Mouse (Mus musculus) kidney, embryonic 16.5 days (tissue): ENCODE data around the gene Cdk20. TPM values are rescaled to one million over a fixed set of nuclear protein-coding genes. Genes with fewer than 3 reads are reported as not detected.

Source experiments
- ATAC-seq: fragments of 200-750 bp; cut with Nextera tagmentation; 2 replicates; pipeline ENCODE4 v1.8.0; 2017; ENCODE audit warnings: moderate TSS enrichment; ENCODE audit not compliant: low FRiP score, low TSS enrichment
- H3K27ac ChIP-seq: fragments of 300-500 bp; sonication (generic); 2 replicates; pipeline ENCODE4 v1.5.1; 2014; ENCODE audit warnings: low read length
- H3K27me3 ChIP-seq: fragments of 300-500 bp; sonication (generic); 2 replicates; pipeline ENCODE4 v1.6.1; 2014; ENCODE audit warnings: low read length, control low read depth, mixed read lengths; ENCODE audit not compliant: insufficient read depth
- H3K36me3 ChIP-seq: fragments of 300-500 bp; sonication (generic); 2 replicates; pipeline ENCODE4 v1.6.1; 2014; ENCODE audit warnings: low read length, control low read depth, mixed read lengths; ENCODE audit not compliant: insufficient read depth
- H3K4me1 ChIP-seq: fragments of 300-500 bp; sonication (generic); 2 replicates; pipeline ENCODE4 v1.6.1; 2014; ENCODE audit warnings: low read length, control low read depth, mixed read lengths; ENCODE audit not compliant: insufficient read depth
- H3K4me2 ChIP-seq: fragments of 300-500 bp; sonication (generic); replicated peaks from 2 replicates; pipeline ENCODE4 v1.6.1; 2014; ENCODE audit warnings: low read depth, low read length
- H3K4me3 ChIP-seq: fragments of 300-500 bp; sonication (generic); 2 replicates; pipeline ENCODE4 v1.5.1; 2014; ENCODE audit warnings: mild to moderate bottlenecking, low read length
- H3K9ac ChIP-seq: fragments of 300-500 bp; sonication (generic); replicated peaks from 2 replicates; pipeline ENCODE4 v1.6.1; 2014; ENCODE audit warnings: low read length
- H3K9me3 ChIP-seq: fragments of 300-500 bp; sonication (generic); 2 replicates; pipeline ENCODE4 v1.6.1; 2016; ENCODE audit warnings: low read length, control low read depth
- WGBS: fragments of 180-500 bp; shearing (Covaris S2); extraction: QIAGEN DNeasy Blood & Tissue Kit; methylation state at CpG from one replicate; pipeline ENCODE4 v1.1.7; 2014; 5-methylcytosine and 5-hydroxymethylcytosine counted together
- polyA plus RNA-seq: library from polyadenylated mRNA; unstranded; fragments of >200 nt; fragmentation: Nextera tagmentation; extraction: Ambion mirVana; gene quantifications from 2 replicates; pipeline ENCODE4 v1.2.1, GENCODE M21; 2015

Cdk20 gene
- polyA plus RNA-seq, 1 experiment from 2014 or later: 12.8 TPM

DNA sequence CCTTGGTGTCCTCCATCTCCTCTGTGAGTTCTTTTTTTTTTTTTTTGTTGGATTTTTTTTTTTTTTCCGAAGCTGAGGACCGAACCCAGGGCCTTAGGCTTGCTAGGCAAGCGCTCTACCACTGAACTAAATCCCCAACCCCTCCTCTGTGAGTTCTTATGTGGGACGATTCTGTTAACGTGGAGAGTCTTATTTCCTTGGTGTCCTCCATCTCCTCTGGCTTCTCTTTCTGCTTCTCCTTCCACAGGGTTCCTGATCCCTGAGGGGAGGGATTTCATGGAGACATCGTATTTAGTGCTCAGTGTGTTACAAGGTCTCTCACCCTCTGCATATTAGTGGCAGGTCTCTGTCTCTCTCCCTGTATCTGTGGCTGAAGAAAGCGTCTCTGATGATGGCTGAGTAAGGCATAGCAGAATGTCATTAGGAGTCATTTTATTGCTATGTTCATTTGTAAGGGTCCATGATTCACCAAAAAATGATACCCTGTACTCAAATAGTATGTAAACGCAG is 29.1 kb upstream of the Cdk20 start:
- Histone ChIP-seq H3K4me1 (peaks cover 16% of the 10 kb centered on the region), H3K9ac (no peak overlapping the region), H3K27ac (no peak overlapping the region), H3K36me3 (no peaks in the 10 kb centered on the region), H3K9me3 (no peaks in the 10 kb centered on the region), H3K4me3 (no peak overlapping the region), H3K27me3 (no peaks in the 10 kb centered on the region), H3K4me2 (no peak overlapping the region)
- 88% methylated on average over 8 of the region's 8 CpGs for WGBS
- ATAC-seq: no peak

DNA sequence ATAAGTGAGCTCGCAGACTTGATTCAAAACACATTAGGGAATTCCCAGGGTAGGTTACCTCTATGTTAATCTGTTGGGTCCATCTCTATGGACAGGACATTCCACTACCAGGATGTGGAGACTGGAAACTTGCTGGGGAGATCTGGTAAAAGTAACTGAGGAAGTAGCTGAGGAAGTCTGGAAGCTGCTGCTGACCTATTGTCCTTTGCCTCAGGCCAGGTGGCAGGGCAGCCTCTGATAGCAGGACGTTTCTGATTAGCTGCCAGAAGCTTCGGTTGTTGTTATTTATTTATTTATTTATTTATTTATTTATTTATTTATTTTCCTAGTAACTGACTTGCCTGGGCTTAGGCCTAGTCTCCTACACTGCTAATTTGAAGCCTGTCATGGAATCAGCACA is 28.6 kb upstream of the Cdk20 start:
- Histone ChIP-seq H3K27me3 (no peaks in the 10 kb centered on the region), H3K9me3 (no peaks in the 10 kb centered on the region), H3K4me2 (no peak overlapping the region), H3K9ac (no peak overlapping the region), H3K36me3 (no peaks in the 10 kb centered on the region), H3K27ac (no peak overlapping the region), H3K4me1 (peaks cover 16% of the 10 kb centered on the region), H3K4me3 (no peak overlapping the region)
- 51% methylated on average over 3 of the region's 3 CpGs for WGBS
- ATAC-seq: no peak

DNA sequence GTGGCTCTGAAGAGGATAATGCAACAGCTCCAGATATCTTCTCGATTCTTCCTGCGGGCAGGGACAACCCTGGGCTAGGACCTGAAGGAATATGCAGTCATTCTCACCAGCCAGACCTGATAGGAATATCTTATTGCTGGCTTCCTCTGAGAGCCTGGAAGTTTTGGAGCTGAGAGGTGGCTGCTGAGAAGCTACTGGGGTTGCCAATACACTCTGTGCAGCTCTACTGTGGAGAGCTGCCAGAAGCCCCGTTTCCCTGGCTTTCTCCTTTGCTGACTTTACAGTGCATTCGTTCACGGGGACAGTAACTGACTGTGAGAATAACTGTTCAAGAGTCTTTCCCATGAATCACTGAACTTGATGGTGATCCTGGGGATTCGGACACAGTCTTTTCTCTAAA is 26.6 kb upstream of the Cdk20 start:
- Histone ChIP-seq H3K9ac (no peak overlapping the region), H3K36me3 (no peaks in the 10 kb centered on the region), H3K4me3 (no peak overlapping the region), H3K4me2 (no peak overlapping the region), H3K27me3 (no peaks in the 10 kb centered on the region), H3K27ac (no peak overlapping the region), H3K9me3 (no peaks in the 10 kb centered on the region), H3K4me1 (peaks cover 14% of the 10 kb centered on the region)
- 74% methylated on average over 6 of the region's 6 CpGs for WGBS
- ATAC-seq: no peak

DNA sequence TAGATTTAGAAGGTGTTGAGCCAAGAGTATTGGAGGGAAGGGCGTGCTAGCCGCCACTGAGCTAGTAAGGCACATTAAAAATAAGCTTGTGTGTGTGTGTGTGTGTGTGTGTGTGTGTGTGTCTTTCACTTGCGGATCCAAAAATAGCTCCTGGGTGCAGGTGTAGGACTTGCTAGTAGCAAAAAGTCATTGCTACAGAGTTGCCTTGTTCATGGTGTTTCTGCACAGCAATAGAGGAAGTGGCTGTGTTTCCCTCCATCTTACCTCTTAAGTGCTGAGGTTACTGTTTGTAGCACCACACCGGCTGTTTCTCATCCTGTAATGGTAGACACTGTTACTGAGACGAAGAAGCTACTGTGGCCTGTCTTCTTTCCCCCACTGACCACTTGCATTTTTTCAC is 24.1 kb upstream of the Cdk20 start:
- Histone ChIP-seq H3K27ac (no peak overlapping the region), H3K9ac (no peak overlapping the region), H3K4me1 (no peaks in the 10 kb centered on the region), H3K36me3 (no peaks in the 10 kb centered on the region), H3K4me3 (no peak overlapping the region), H3K9me3 (no peaks in the 10 kb centered on the region), H3K4me2 (no peak overlapping the region), H3K27me3 (no peaks in the 10 kb centered on the region)
- no peak for ATAC-seq
- WGBS: 80% methylated on average over 5 of the region's 5 CpGs

DNA sequence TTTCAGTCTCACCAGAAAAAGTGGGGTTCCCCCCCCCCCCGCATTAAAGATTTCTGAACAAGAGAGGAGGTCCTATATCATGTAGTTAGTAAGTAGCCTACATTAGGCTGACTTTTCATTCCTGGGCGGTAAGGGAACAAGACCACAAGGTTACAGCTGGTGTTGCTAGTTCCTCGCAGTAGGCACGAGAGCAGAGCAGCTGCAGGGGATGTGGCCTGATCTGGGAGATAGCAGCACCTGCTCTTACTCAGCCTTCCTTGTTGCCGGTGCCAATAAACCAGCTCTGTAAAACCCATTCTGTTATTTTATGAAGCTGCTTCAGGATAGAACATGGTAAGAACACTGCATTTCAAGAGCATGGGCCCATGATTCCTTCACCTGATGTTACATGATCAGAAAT is 21.5 kb upstream of the Cdk20 start:
- H3K9ac ChIP-seq: no peak overlapping the region
- no peak overlapping the region for H3K4me3 ChIP-seq
- H3K9me3 ChIP-seq: no peaks in the 10 kb centered on the region
- 55% methylated on average over 5 of the region's 5 CpGs for WGBS
- no peaks in the 10 kb centered on the region for H3K36me3 ChIP-seq
- H3K27ac ChIP-seq: no peak overlapping the region
- peak; percentile 59; the same call in 1 of the 2 replicates for ATAC-seq
- no peak overlapping the region for H3K4me2 ChIP-seq
- no peaks in the 10 kb centered on the region for H3K4me1 ChIP-seq
- H3K27me3 ChIP-seq: no peaks in the 10 kb centered on the region

DNA sequence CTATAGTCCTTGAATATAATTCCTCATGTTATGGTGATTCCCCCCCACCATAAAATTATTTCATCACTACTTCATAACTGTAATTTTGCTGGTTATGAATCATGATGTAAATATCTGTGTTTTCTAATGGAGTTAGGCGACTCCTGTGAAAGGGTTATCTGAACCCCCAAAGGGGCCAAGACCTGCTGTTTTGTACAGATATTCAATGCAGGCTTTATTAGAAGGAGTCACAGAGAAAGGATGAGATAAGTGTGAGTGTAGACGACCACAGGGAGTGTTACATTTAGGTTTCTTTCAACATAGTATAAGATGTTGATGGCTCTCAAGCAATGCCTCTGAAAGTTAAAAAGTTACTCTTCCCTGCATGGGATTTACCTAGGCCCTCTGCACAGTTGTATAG is 20.8 kb upstream of the Cdk20 start:
- no peaks in the 10 kb centered on the region for H3K4me1 ChIP-seq
- no peak overlapping the region for H3K4me3 ChIP-seq
- H3K36me3 ChIP-seq: no peaks in the 10 kb centered on the region
- H3K27ac ChIP-seq: no peak overlapping the region
- H3K4me2 ChIP-seq: no peak overlapping the region
- no peaks in the 10 kb centered on the region for H3K27me3 ChIP-seq
- H3K9me3 ChIP-seq: no peaks in the 10 kb centered on the region
- no peak overlapping the region for H3K9ac ChIP-seq
- ATAC-seq: no peak
- 84% methylated on average over 2 of the region's 2 CpGs for WGBS

DNA sequence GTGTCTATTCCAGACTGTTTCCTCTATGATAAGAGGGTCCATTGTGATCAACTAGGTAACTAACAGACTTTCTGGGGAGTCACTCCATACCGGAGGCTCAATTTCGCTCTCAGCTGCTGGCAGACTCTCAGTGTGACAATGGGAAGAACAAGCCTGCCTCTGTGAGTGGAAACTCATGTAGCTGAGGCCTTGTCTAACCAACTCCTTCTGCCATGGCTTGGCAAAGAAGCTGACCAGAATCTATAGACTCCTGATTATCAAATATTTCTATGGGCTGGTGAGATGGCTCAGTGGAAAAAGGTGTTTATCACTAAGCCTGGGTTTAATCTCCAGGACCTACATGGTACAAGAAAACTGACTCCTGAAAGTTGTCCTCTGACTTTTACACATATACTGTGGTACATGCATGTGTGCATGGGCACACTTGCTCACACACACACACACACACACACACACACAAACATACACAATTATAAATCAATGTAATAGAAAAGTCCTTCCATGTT is 19.3 kb upstream of the Cdk20 start:
- no peak overlapping the region for H3K4me2 ChIP-seq
- H3K9me3 ChIP-seq: no peaks in the 10 kb centered on the region
- no peak for ATAC-seq
- H3K27ac ChIP-seq: no peak overlapping the region
- WGBS: 70% methylated on average over 2 of the region's 2 CpGs
- no peak overlapping the region for H3K9ac ChIP-seq
- H3K4me3 ChIP-seq: no peak overlapping the region
- H3K4me1 ChIP-seq: peaks cover 12% of the 10 kb centered on the region
- H3K36me3 ChIP-seq: no peaks in the 10 kb centered on the region
- H3K27me3 ChIP-seq: no peaks in the 10 kb centered on the region

DNA sequence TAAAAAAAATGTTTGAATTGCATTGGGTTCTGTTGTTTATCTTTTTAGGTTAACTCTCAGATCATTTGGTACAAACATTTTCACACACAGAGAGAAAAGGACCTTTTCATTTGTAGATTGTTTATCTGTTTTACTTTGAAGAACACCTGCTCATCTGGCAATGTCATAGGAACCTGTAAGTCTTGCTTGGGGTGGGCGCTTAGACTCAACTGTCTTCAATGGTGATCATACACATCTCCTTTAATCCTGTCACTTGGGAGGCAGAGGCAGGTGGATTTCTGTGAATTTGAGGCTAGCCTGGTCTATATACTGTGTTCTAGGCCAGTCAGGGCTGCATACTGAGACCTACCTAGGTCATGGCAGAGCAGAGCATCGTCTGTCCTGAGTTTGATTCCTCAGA is 16.5 kb upstream of the Cdk20 start:
- no peaks in the 10 kb centered on the region for H3K27me3 ChIP-seq
- ATAC-seq: no peak
- no peak overlapping the region for H3K9ac ChIP-seq
- H3K36me3 ChIP-seq: no peaks in the 10 kb centered on the region
- no peaks in the 10 kb centered on the region for H3K9me3 ChIP-seq
- H3K27ac ChIP-seq: no peak overlapping the region
- H3K4me3 ChIP-seq: no peak overlapping the region
- WGBS: 91% methylated on average over 2 of the region's 2 CpGs
- no peak overlapping the region for H3K4me2 ChIP-seq
- H3K4me1 ChIP-seq: peaks cover 14% of the 10 kb centered on the region

DNA sequence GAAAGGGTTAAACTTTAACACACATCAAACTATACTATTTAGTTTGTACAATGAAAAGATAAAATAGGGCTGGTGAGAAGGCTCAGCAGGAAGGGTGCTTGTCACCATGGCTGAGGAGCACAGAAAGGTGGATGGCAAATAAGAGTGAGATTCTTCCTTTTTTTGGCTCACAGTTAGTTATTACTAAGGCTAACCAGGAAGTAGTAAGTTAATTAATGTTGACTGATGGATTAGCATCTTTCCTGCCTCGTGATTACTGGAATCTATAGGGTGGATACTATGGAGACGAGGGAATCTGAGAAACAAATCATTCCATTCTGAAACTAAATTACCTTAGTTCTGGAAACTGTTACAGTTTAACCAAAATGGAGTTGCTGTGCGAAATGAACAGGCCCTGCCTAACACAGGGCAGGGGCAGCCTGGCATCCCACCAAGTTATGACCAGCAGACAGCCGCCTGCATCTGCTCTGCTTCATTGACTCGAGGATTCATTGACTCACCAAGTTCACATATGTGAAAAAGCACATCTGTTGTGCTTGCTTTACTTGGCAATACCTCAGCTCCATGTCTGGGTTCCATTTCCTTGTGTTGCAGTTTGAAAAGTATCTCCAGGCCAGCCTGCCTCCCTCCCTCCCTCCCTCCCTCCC is 15.0 kb upstream of the Cdk20 start:
- Histone ChIP-seq H3K36me3 (no peaks in the 10 kb centered on the region), H3K4me2 (peak overlapping the region; percentile 23; the same call in 1 of the 2 replicates), H3K9ac (no peak overlapping the region), H3K4me3 (no peak overlapping the region), H3K9me3 (no peaks in the 10 kb centered on the region), H3K27me3 (no peaks in the 10 kb centered on the region), H3K4me1 (peaks cover 22% of the 10 kb centered on the region), H3K27ac (peak overlapping the region; percentile 76)
- 17% methylated on average over 5 of the region's 5 CpGs for WGBS
- ATAC-seq: peak; percentile 95

DNA sequence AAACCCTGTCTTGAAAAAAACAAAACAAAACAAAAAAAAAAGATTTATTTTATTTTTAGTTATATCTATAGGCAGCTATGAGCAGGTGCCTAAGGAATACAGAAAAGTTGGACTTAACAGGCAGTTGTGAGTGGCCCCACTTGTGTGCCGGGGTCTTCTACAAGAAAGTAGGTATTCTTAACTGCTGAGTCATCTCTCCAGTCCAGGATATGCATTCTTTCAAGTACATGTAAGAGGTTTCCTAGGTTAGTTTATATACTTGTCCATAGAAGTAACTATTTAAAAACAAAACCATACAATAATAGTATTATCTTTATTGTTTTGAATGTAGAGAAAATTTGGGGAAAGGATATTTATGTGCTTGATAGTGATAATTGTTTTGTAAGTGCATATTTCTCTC is 11.3 kb upstream of the Cdk20 start:
- Histone ChIP-seq H3K27me3 (no peaks in the 10 kb centered on the region), H3K36me3 (no peaks in the 10 kb centered on the region), H3K4me1 (peaks cover 31% of the 10 kb centered on the region), H3K27ac (no peak overlapping the region), H3K4me3 (no peak overlapping the region), H3K4me2 (no peak overlapping the region), H3K9me3 (no peaks in the 10 kb centered on the region), H3K9ac (no peak overlapping the region)
- 55% methylated on average over 1 of the region's 1 CpGs for WGBS
- no peak for ATAC-seq
